Mouse (Mus musculus): ENCODE data around the gene Folr2.

GRCm38 (mm10) chr7:101832372-101832771 lies 24.6 kb downstream of the Folr2 start:
- no peak for TF ChIP-seq EP300 (IDR thresholded peaks at IDR 0.05; ENCODE audit: low read depth)
- no peak for TF ChIP-seq CTCF (IDR thresholded peaks at IDR 0.05; ENCODE audit: low read depth)
